Mouse (Mus musculus) forebrain, embryonic 12.5 days (tissue): ENCODE results near the gene Gm9999. TPM values are rescaled to one million over a fixed set of nuclear protein-coding genes. Genes with fewer than 3 reads are reported as not detected.
"Not testable (repeated sequence)": the region's sequence is repeated elsewhere in the genome, so short reads cannot be mapped to it uniquely, and the experiment has no call there.

ENCODE experiments used
- ATAC-seq: fragments of 200-750 bp; cut with Nextera tagmentation; 2 replicates; pipeline ENCODE4 v1.8.0; 2017; ENCODE audit warnings: moderate TSS enrichment; ENCODE audit not compliant: low FRiP score
- H3K27ac ChIP-seq: fragments of 300-500 bp; sonication (generic); 2 replicates; pipeline ENCODE4 v1.5.1; 2016; ENCODE audit warnings: mild to moderate bottlenecking
- H3K27me3 ChIP-seq: fragments of 300-500 bp; sonication (generic); 2 replicates; pipeline ENCODE4 v1.6.1; 2016; ENCODE audit warnings: mild to moderate bottlenecking
- H3K36me3 ChIP-seq: fragments of 300-500 bp; sonication (generic); replicated peaks from 2 replicates; pipeline ENCODE4 v1.6.1; 2016; ENCODE audit warnings: mild to moderate bottlenecking
- H3K4me1 ChIP-seq: fragments of 300-500 bp; sonication (generic); 2 replicates; pipeline ENCODE4 v1.6.1; 2016
- H3K4me2 ChIP-seq: fragments of 300-500 bp; sonication (generic); 2 replicates; pipeline ENCODE4 v1.6.1; 2016; ENCODE audit warnings: mild to moderate bottlenecking, moderate library complexity
- H3K4me3 ChIP-seq: fragments of 300-500 bp; sonication (generic); replicated peaks from 2 replicates; pipeline ENCODE4 v1.5.1; 2016; ENCODE audit warnings: mild to moderate bottlenecking
- H3K9ac ChIP-seq: fragments of 300-500 bp; sonication (generic); 2 replicates; pipeline ENCODE4 v1.6.1; 2016; ENCODE audit warnings: mild to moderate bottlenecking
- H3K9me3 ChIP-seq: fragments of 300-500 bp; sonication (generic); 2 replicates; pipeline ENCODE4 v1.6.1; 2016
- WGBS: fragments of 180-500 bp; shearing (Covaris S2); methylation state at CpG from one replicate; pipeline ENCODE4 v1.1.7; 2016; 5-methylcytosine and 5-hydroxymethylcytosine counted together
- polyA plus RNA-seq: library from polyadenylated mRNA; unstranded; fragments of >200 nt; fragmentation: Nextera tagmentation; extraction: Ambion mirVana; gene quantifications from 2 replicates; pipeline ENCODE4 v1.2.1, GENCODE M21; 2016

Gm9999 gene
- polyA plus RNA-seq, 1 experiment from 2014 or later = not detected

- Histone ChIP-seq H3K4me2 (no peak overlapping the region), H3K9ac (no peak overlapping the region), H3K36me3 (no peaks in the 10 kb centered on the region; the same call in 1 of the 2 replicates), H3K27ac (no peak overlapping the region), H3K4me1 (peaks cover 3% of the 10 kb centered on the region; the same call in 1 of the 2 replicates), H3K9me3 (no peaks in the 10 kb centered on the region), H3K27me3 (no peaks in the 10 kb centered on the region), H3K4me3 (no peak overlapping the region)
- 63% methylated on average over 8 of the region's 8 CpGs for WGBS
- ATAC-seq = no peak
Measured at GRCm38 (mm10) chr7:46985718-46986505, 2.5 kb downstream of the Gm9999 start.

GRCm38 (mm10) chr7:46986646-46987045 is 3.3 kb downstream of the Gm9999 start:
- no peak overlapping the region for H3K4me2 ChIP-seq
- 70% methylated on average over 5 of the region's 5 CpGs for WGBS
- H3K27ac ChIP-seq = no peak overlapping the region
- no peak for ATAC-seq
- peaks cover 6% of the 10 kb centered on the region for H3K36me3 ChIP-seq
- H3K4me1 ChIP-seq = peaks cover 3% of the 10 kb centered on the region; the same call in 1 of the 2 replicates
- H3K9ac ChIP-seq = no peak overlapping the region
- no peaks in the 10 kb centered on the region for H3K9me3 ChIP-seq
- H3K4me3 ChIP-seq = no peak overlapping the region
- H3K27me3 ChIP-seq = no peaks in the 10 kb centered on the region

GRCm38 (mm10) chr7:46987073-46987472 is 3.7 kb downstream of the Gm9999 start:
- Histone ChIP-seq H3K9me3 (no peaks in the 10 kb centered on the region), H3K36me3 (peaks cover 10% of the 10 kb centered on the region), H3K27me3 (no peaks in the 10 kb centered on the region), H3K4me2 (no peak overlapping the region), H3K9ac (no peak overlapping the region), H3K4me1 (peaks cover 3% of the 10 kb centered on the region; the same call in 1 of the 2 replicates), H3K4me3 (no peak overlapping the region), H3K27ac (no peak overlapping the region)
- 62% methylated on average over 2 of the region's 2 CpGs for WGBS
- ATAC-seq = no peak

- ATAC-seq, H3K27ac ChIP-seq, H3K9me3 ChIP-seq, H3K4me2 ChIP-seq, H3K4me1 ChIP-seq, H3K9ac ChIP-seq, H3K4me3 ChIP-seq, H3K27me3 ChIP-seq: not testable (repeated sequence)
- H3K36me3 ChIP-seq = peaks cover 29% of the 10 kb centered on the region
- WGBS = 80% methylated on average over 4 of the region's 4 CpGs
Measured at GRCm38 (mm10) chr7:46989387-46989786, 6.0 kb downstream of the Gm9999 start.

- H3K27ac ChIP-seq = no peak overlapping the region
- WGBS = 92% methylated on average over 8 of the region's 8 CpGs
- no peaks in the 10 kb centered on the region for H3K4me1 ChIP-seq
- H3K4me2 ChIP-seq = no peak overlapping the region
- no peak overlapping the region for H3K4me3 ChIP-seq
- peaks cover 64% of the 10 kb centered on the region for H3K36me3 ChIP-seq
- ATAC-seq = no peak
- no peaks in the 10 kb centered on the region for H3K27me3 ChIP-seq
- H3K9ac ChIP-seq = no peak overlapping the region
- no peaks in the 10 kb centered on the region for H3K9me3 ChIP-seq
Measured at GRCm38 (mm10) chr7:46993079-46993478, 9.7 kb downstream of the Gm9999 start.

GRCm38 (mm10) chr7:46995558-46995957 is 12.2 kb downstream of the Gm9999 start:
- H3K27me3 ChIP-seq = no peaks in the 10 kb centered on the region
- H3K4me3 ChIP-seq = no peak overlapping the region
- WGBS = 97% methylated on average over 3 of the region's 3 CpGs
- no peak overlapping the region for H3K4me2 ChIP-seq
- peaks cover 78% of the 10 kb centered on the region for H3K36me3 ChIP-seq
- no peaks in the 10 kb centered on the region for H3K9me3 ChIP-seq
- no peaks in the 10 kb centered on the region; the same call in 1 of the 2 replicates for H3K4me1 ChIP-seq
- H3K27ac ChIP-seq = no peak overlapping the region
- H3K9ac ChIP-seq = no peak overlapping the region
- ATAC-seq = no peak

- no peak overlapping the region for H3K9ac ChIP-seq
- no peak overlapping the region for H3K4me3 ChIP-seq
- ATAC-seq = no peak
- peaks cover 7% of the 10 kb centered on the region for H3K4me1 ChIP-seq
- peaks cover 68% of the 10 kb centered on the region for H3K36me3 ChIP-seq
- H3K4me2 ChIP-seq = no peak overlapping the region
- WGBS = 90% methylated on average over 4 of the region's 4 CpGs
- H3K27me3 ChIP-seq = no peaks in the 10 kb centered on the region
- H3K9me3 ChIP-seq = no peaks in the 10 kb centered on the region
- H3K27ac ChIP-seq = no peak overlapping the region
Measured at GRCm38 (mm10) chr7:46997008-46997407, 13.6 kb downstream of the Gm9999 start.

GRCm38 (mm10) chr7:46997644-46998395 is 14.4 kb downstream of the Gm9999 start:
- Histone ChIP-seq H3K4me1 (peaks cover 15% of the 10 kb centered on the region), H3K4me2 (no peak overlapping the region), H3K27me3 (no peaks in the 10 kb centered on the region), H3K27ac (no peak overlapping the region), H3K4me3 (no peak overlapping the region), H3K9ac (no peak overlapping the region), H3K9me3 (no peaks in the 10 kb centered on the region), H3K36me3 (peaks cover 64% of the 10 kb centered on the region)
- ATAC-seq = no peak
- WGBS = 90% methylated on average over 21 of the region's 21 CpGs

GRCm38 (mm10) chr7:46998942-46999341 is 15.6 kb downstream of the Gm9999 start:
- Histone ChIP-seq H3K4me3 (no peak overlapping the region), H3K4me1 (peaks cover 26% of the 10 kb centered on the region), H3K27ac (no peak overlapping the region), H3K36me3 (peaks cover 54% of the 10 kb centered on the region), H3K9ac (no peak overlapping the region), H3K4me2 (no peak overlapping the region), H3K27me3 (no peaks in the 10 kb centered on the region), H3K9me3 (no peaks in the 10 kb centered on the region)
- 92% methylated on average over 2 of the region's 2 CpGs for WGBS
- ATAC-seq = no peak

GRCm38 (mm10) chr7:46999983-47000643 is 16.7 kb downstream of the Gm9999 start:
- Histone ChIP-seq H3K9me3 (no peaks in the 10 kb centered on the region), H3K9ac (no peak overlapping the region), H3K27ac (no peak overlapping the region), H3K4me3 (no peak overlapping the region), H3K27me3 (no peaks in the 10 kb centered on the region), H3K4me1 (peaks cover 29% of the 10 kb centered on the region), H3K4me2 (no peak overlapping the region), H3K36me3 (peaks cover 43% of the 10 kb centered on the region)
- ATAC-seq = no peak
- WGBS = 79% methylated on average over 8 of the region's 8 CpGs

GRCm38 (mm10) chr7:47000644-47000983 is 17.2 kb downstream of the Gm9999 start:
- H3K27ac ChIP-seq = no peak overlapping the region
- H3K9me3 ChIP-seq = no peaks in the 10 kb centered on the region
- H3K4me1 ChIP-seq = peaks cover 29% of the 10 kb centered on the region
- 56% methylated on average over 3 of the region's 3 CpGs for whole genome bisulfite sequencing
- no peak overlapping the region for H3K9ac ChIP-seq
- H3K36me3 ChIP-seq = peaks cover 38% of the 10 kb centered on the region
- H3K4me2 ChIP-seq = no peak overlapping the region
- ATAC-seq = peak; percentile 64; the same call in 1 of the 2 replicates
- no peak overlapping the region for H3K4me3 ChIP-seq
- H3K27me3 ChIP-seq = no peaks in the 10 kb centered on the region

- Histone ChIP-seq H3K9ac (no peak overlapping the region), H3K4me2 (no peak overlapping the region), H3K27ac (no peak overlapping the region), H3K4me1 (peaks cover 29% of the 10 kb centered on the region), H3K9me3 (no peaks in the 10 kb centered on the region), H3K27me3 (no peaks in the 10 kb centered on the region), H3K4me3 (no peak overlapping the region), H3K36me3 (peaks cover 31% of the 10 kb centered on the region)
- ATAC-seq = no peak
- WGBS = 87% methylated on average over 5 of the region's 5 CpGs
Measured at GRCm38 (mm10) chr7:47001125-47001899, 17.9 kb downstream of the Gm9999 start.
